Mouse (Mus musculus) Muller cell, postnatal 12 days (primary cell): ENCODE data around the gene Foxn3.

Experiments used
- DNase-seq: peaks from one replicate; pipeline ENCODE4 v3.0.0-alpha.2; 2015; ENCODE audit errors: inconsistent ontology term

Foxn3 gene

GRCm38 (mm10) chr12:99352136-99352535, 211.2 kb downstream of the Foxn3 start:
- DNase-seq = no peak

- peak; percentile 35 for DNase-seq
These were observed 211.7 kb downstream of the Foxn3 start for GRCm38 (mm10) chr12:99351731-99352130.

DNA sequence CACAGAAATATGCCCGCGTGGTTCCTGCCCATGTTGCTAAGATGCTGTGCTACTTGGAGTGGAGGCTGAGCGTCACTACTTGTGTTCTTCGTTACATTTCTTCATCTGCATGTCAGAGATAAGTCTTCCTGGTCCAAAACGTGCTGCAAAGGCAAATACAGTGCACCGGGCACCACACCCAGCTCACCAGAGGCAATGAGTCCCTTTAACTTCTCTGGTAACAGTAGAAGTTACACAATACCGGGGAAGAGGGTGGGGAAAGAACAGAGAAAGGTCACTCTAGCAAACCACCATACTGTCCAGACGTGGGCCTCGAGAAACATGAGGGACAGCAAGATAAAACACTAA, 213.8 kb downstream of the Foxn3 start:
- DNase-seq = no peak

GRCm38 (mm10) chr12:99348940-99349649, 214.3 kb downstream of the Foxn3 start:
- no peak for DNase-seq

- no peak for DNase-seq
These were observed 215.9 kb downstream of the Foxn3 start for GRCm38 (mm10) chr12:99347512-99347911.

DNA sequence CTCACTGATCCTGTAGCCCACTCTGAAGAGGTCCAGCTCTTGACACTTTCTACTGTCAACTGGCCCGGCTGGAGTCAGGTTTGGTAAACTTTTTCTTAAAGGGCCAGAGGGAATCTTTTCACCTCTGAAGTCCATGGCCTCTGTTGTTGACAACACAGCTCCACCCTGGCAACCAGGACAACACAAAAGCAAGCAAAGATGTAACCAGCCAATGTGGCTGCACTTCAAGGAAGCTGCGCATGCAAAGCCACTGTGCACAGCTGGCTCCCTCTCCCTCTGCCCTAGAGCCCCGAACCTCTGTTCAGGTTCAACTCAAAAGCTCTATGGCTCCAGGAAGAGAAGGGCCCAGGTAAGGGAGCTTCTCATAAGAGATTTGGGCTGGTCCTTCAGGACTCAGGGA, 216.4 kb downstream of the Foxn3 start:
- DNase-seq = no peak

DNA sequence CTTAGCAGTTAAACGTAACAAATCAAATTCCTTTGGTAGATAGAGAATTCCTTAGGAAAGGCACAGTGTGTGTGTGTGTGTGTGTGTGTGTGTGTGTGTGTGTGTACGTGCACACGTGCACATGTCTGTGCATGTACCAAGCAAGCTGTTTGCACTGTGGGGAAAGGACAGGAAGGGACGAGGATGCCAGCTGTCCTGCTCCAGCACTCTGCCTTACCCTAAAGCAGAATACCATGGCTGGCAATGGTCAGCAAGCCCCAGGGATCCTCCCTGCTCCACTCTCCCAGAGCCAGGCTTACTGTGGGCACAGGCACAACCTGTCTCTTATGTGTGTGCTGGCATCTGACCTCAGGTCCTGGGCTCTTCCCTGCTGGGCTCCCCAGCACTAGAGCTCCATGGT, 218.1 kb downstream of the Foxn3 start:
- no peak for DNase-seq

DNA sequence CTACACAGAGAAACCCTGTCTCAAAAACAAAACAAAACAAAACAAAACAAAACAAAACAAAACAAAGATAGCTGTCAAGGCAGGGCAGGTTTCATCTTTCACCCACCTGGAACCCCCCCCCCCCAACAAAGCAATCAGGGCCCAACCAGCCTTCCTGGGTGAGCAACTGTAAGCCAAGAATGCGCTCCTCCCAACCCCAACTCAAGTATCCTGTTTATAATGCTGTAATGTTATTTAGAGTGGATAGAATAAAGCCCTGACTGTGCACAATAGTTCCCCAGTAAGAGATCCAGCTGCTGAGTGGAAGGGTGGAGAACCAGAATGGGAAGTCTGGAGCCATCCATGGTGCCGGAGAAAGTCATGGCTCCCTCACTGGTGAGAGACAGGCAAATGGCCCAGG, 220.0 kb downstream of the Foxn3 start:
- no peak for DNase-seq

DNA sequence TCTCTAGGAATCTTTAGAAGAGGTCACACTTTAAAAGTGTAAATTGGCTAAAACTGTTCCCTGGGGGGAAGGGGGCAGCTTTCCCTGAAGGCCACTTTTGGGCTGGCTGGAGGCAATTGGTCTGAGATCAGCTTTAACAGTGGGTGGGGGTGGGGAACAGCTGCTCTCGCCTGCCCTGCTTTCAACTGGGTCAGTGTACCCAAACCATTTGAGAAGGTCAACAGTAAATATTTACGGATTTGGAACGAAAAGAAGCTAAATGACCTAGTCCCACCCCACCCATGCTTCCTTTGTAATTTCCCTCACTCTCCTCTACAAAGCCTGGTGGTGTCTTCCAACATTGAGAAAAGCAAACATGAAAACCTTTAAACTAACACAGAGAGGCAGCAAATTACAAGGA, 221.2 kb downstream of the Foxn3 start:
- DNase-seq = no peak

GRCm38 (mm10) chr12:99341751-99342150, 221.6 kb downstream of the Foxn3 start:
- peak; percentile 89 for DNase-seq

DNA sequence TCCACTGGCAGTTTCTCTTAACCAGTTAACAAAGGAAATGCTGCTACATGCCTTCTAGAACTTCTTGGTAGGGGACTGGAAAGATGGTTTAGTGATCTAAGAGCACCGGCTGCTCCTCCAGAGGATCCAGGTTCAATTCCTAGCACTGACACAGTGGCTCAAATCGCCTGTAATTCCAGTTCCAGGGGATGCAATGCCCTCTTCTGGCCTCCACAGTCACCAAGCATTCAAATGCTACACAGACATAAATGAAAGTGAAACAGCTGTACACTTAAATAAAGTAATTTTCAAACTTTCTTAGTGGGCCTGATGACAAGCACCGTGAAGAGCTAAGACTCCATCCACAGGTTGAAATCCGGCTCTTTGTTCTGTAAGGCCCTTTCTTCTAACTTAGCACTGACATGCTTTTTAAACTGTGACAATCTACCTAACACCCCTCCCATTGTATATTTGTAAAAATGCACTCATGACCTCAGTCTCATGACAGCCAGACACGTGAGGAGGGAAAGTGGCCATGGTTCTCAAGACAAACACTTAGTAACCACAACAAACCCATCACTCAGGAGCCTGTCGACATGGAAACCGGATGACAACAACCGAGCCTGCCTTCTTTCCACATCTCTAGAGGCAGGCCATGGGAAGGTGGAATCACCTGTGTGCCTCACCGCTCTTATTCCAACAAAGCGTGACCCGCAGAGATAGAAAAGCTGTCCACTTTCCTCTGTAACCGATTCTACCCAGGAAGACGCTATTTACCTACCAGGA, 222.8 kb downstream of the Foxn3 start:
- DNase-seq = no peak

DNA sequence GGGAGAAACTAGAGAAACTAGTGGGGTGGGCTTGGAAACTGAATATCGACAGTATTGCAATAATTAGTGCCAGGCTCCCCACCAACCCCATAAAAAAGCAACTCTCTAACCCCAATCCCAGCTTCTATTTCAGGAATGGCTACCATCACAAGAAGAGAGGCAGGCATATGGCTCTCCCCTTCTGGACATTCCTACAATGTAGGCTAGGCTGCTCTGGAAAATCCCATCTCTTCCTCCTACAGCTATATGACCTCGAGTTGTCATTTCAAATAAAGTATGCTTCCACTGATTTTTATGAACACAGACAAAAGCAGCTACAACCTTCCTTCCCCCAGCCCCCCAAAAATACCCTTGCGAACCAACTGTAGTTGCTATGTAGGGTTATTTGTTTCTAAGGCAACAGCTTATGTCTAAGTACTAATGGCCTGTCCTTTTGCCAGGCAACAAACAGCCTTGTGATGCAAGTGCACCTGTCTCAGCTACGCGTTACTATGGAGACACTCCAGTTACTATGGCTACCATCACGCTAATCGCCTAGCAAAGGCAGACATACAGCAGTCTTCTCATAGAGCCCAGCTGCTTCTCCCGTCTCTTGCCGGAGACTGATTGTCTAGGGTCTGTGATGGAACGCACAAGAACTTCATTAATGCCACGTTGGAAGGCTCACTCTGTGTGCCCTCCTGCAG, 223.6 kb downstream of the Foxn3 start:
- DNase-seq = peak; percentile 85

DNA sequence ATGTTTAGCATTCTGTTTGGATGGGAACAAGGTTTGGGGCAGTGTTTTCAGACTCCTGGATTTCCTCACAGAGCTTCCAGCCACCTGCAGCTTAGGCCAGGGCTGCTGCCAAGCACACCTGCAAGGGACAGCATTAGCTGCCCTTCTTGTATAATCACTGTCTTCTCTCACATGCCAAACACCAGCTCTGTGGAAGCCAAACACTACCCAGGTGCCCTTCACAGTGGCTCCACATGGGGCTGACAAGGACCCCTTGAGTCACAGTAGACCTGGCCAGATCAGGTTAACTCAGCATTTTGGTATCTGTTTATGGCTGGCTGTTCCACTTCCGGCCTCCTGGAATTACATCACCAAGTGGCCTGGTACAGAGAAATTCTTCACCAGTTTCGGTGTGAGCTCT, 224.6 kb downstream of the Foxn3 start:
- DNase-seq = no peak

- DNase-seq = no peak
These were observed 226.3 kb downstream of the Foxn3 start for GRCm38 (mm10) chr12:99337171-99337435.

DNA sequence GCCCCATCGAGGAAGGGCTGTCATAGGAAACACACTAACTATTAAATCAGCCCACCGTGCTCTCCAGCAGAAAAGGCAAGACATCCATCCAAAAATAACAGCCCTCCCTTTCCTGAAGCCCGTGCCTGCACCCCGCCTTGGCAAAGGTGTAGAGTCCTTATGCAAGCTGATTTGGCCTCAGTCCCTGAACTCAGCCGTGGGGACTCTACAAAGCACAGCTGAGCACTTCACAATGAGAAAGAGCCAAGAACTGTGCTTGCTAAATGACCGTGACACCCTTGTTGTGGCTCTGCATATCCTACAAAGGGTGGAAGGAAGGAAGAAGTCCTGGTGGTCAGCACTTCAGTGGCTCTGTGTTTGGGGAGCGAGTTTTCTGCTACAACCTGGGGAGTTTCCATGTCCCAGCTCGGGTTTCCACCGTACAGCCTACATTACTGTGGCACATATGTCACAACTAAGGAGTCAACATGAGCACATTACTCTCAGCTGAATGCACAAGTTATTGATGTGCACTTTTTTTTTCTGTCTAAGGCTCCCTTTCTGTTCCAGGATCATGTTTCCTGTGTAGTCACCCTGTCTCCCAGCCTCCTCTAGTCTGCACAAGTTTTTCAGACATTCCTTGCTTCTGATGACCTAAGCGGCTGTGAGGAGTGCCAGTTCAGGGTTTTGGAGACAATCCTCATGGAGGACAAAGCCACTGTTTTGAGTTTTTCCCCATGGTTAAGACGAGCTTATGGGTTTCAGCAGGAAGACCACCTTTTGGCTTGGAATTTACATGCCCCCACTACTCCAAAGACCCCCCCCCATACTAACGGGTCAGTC, 226.8 kb downstream of the Foxn3 start:
- DNase-seq = peak; percentile 86

- DNase-seq = no peak
These were observed 227.8 kb downstream of the Foxn3 start for GRCm38 (mm10) chr12:99335628-99336027.

GRCm38 (mm10) chr12:99334026-99334425, 229.4 kb downstream of the Foxn3 start:
- DNase-seq = no peak

DNA sequence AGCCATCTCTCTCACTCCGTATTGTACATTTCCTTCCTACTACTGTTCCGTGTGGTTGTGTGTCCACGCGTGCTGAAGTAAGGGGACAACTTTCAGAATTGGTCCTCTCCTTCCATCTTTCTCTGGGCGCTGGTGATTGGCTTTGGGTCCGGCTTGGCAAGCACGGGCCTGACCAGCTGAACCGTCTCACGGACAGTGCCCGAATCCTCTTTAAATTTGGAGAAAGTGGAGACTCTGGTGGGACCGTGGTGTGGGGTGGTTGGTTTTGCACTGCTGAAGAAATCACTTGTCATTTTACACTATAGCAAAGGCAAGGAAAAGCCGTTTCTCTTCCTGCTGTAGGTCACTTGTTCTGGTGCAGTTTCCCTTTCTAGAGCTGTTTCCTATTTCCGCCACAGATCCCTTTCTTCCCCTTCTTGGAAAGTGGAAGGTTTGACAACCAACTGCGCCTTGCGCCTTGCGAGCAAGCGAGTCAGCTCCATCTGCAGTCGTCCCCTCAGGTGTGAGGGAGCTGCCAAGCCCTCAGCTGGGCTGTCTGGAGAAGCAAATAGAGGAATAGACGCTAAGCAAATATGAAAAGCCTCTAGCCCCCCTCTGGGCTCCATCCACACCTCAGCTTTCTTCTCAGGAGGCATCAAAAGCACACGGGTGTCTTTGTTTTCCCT, 229.9 kb downstream of the Foxn3 start:
- DNase-seq = no peak

DNA sequence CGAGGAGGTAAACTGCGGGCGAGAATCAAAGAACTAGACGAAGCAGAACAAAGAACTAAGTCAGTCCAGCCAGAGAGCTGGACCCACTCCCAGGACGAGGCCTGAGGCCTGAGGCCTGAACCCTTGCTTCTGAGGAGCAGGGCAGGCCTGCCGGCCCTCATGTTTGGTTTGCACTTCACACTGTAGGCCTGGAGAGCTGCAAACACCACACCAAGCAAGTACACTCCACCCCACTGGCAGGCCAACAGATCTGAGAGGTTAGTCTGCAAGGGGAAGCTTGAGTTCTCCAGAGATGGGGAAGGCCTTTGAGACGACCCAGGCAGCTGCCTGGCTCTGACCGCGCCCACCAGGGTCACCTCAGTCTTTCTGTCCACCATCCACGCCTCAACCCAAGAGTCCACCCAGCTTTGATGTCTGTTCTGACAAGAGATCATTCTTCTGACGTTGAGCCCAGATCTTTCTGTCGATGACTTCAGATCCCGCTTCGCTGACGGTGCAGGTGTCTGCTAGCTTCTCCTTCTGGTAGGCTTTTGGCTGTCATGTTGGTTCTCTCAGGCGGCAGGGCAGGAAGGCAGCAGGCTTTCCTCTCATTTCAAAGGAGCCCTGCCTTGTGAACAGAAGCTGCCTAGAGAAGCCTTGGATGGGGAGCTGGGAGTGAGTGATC, 231.1 kb downstream of the Foxn3 start:
- no peak for DNase-seq

GRCm38 (mm10) chr12:99331341-99331947, 231.9 kb downstream of the Foxn3 start:
- no peak for DNase-seq

GRCm38 (mm10) chr12:99330822-99331285, 232.5 kb downstream of the Foxn3 start:
- no peak for DNase-seq
